Mouse (Mus musculus) cerebellum, adult (tissue): Measurements from ENCODE around the gene Miox.

Experiments
- ATAC-seq: cut with Nextera tagmentation; 2 replicates; pipeline ENCODE4 v1.9.2; 2017; ENCODE audit warnings: mild to moderate bottlenecking, moderate library complexity, mixed read lengths; ENCODE audit not compliant: insufficient number of reproducible peaks, low FRiP score, low TSS enrichment

The Miox gene

DNA sequence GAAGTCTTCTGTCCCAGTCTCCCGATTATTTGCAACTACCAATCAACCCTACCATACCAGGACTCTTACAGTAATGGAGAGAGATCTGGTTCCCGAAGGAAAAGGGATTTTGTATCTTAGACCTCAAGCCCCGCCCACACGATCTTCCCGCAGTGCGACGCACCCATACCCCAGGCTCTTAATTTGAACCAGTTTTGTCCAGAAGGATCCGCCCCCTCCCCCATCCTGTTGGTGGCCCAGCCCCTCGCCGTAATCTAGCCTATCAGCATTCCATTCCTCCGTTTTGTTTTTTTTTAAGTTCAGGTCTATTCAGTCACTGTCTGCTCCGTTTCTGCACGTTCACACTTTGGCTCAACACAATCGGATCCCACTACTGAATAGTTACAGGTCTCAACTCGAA lies 22.2 kb downstream of the Miox start:
- no peak for ATAC-seq

DNA sequence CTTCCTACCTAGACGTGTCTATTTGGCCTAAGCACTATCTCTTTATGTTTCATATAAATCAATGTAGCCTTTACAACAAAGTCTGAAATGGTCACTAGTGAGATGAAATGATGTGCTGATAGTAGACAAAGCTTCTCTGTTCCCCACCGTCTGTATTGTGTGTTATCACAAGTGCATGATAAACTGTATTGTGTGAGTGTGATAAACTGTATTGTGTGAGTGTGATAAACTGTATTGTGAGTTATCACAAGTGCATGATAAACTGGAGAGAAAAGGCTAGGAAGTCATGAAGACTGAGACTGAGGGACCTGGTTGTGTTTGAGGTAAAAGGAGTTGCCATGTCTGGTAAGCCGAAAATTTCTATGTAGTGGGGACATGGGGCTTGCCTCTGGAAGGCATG lies 24.6 kb downstream of the Miox start:
- ATAC-seq, result no peak

DNA sequence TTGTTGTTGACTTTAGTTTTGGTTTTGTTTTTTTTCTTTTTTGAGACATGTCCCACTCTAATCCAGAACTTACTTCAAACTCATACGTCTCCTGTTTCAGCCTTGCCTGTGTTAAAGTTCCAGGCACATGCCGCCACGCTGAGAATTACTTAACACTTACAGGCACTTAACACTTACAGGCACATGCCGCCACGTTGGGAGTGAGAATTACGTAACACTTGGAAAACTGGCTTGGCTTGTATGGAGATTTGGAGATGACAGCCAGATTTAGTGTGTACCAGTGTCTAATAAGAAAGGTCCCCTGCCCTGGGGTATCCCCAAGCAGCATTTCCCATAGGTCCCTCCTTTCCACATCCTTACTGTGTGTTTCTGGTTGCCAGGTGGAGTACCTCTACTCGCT lies 28.9 kb downstream of the Miox start:
- ATAC-seq, result no peak

DNA sequence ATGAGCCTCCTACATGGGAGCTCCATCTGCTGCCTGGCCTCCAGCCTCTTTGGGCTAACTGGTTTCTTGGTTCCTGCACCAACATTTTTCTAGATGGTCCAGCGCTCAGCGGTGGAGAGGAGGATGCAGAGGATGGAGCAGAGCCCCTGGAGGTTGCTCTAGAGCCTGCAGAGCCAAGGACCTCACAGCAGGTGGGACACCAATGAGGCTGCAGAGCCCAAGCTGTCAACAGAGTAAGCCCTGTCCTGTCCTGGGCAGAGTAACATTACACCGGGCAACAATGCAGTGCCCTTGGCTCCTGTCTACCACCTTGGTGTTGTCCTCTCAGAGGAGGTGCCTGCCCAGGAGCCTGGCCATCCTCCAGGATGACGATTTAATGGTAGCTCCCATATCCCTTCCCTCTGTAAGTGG lies 30.9 kb downstream of the Miox start:
- peak; percentile 89 for ATAC-seq

DNA sequence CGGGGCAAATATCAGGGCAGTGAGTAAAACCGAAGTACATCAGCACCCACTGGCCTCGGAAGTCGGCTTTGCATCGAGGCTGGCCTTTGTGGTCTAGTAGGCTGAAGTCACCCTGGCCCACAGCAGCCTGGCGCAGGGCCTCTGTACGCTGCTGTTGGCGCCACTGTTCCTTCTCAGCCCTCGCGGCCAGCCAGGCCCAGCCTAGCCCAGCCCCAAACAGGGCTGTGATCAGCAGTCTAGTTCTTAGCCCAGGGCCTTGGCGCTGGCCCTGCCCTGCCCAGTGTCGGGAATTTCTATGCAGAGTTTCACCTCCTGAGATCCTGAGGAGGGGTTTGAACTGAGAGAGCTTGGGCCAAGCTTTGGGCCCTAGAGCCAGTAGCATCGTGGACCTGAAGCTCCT lies 37.9 kb downstream of the Miox start:
- ATAC-seq, result no peak

DNA sequence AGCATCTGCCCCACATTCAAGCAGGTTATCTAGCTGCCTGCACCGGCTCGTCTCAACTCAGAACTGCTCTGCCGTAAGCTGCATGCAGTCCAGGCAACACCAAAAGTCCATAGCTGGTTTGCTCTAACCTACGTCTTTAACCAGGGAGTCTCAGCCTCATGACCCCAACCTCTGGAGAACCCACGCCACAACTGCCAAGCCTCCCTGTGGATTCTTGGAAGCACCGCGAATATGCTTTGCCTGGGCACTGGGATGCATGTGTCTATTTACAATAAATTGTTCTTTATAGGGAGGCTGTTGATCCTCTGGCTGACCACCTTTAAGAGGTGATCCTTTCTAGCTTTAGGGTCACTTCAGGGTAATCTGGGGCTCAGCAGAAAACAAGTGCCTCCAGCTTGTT lies 38.3 kb downstream of the Miox start:
- ATAC-seq, result no peak

DNA sequence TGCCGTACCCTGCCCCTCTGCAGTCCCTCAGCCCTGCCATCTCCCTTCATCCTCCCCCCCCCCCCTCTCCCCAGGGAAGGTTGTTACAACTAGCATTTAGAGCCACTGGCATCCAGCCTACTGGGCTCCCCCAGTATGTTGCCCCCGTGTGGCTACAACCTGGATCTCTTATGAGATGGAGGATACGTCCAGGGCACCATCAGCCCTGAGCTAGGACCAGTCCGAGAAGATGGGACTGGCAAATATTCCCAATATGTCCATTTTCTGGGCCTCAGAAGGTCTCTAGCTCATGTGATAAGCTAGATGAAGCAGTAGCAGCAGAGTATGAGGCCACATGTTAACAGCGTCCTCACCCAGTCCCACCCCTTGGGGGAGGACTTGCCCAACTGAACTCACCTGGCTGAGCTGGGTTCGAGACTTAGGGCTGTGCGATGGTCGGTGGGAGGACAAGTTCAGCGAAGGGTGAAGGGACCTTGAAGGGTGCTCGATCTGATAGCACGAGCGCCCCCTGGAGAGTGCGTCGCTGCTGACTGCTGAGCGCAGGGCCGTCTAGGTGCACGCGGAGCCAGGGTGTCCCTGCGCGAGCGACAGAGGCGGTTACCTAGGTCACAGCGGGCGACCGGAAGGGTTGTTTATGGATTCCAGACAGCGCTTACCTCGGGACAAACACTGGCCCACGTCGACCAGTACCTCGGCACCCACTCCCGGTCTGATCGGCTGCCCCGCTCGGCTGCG lies 39.0 kb downstream of the Miox start:
- peak; percentile 22; the same call in 1 of the 2 replicates for ATAC-seq

DNA sequence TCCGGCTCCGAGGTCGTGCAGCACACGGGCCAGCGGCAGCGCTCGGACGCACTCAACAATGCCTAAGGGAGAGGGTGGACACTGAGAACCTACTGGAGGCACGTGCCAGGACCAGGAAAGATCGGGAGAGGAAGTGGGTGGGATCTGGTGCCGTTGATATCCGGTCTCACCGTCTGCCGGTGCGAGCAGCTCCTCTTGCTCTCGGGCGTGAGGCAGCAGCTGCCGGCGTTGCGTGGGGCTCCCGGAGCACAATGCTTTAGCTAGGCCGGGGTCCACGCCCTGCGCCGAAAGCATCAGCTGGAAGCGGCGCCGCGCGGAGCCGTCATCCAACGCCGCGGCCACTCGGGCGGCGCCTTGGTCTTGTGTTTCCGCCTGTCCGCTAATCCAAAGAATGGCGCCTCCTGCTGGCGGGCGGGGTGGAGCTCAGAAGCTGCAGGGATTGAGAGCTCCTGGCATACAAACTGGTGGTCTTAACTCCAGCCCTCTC lies 39.6 kb downstream of the Miox start, which contains the start of gene Sco2:
Sco2 (minus strand) TSS at position 85 of the 487 bp plus-strand sequence.
- peak; percentile 53; the same call in 1 of the 2 replicates for ATAC-seq

DNA sequence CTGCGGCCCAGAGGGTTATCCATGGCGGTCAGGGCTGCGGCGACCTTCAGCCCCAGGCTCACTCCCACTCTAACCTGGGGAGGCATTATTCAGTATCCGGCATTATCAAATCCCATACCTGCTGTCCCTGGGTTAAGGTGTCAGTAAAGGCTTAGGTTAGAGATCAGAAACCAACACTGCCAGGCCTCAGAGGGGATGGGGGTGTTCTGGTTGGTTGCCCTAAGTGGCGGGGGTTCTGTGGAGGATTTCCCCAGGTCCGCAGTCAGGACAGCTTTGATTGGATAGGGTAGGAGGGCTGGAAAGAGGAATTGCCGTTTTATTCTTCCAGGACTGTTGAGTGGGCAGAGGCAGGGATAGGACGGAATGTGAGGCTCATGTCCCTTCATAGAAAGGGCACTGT lies 40.1 kb downstream of the Miox start:
- ATAC-seq, result no peak

DNA sequence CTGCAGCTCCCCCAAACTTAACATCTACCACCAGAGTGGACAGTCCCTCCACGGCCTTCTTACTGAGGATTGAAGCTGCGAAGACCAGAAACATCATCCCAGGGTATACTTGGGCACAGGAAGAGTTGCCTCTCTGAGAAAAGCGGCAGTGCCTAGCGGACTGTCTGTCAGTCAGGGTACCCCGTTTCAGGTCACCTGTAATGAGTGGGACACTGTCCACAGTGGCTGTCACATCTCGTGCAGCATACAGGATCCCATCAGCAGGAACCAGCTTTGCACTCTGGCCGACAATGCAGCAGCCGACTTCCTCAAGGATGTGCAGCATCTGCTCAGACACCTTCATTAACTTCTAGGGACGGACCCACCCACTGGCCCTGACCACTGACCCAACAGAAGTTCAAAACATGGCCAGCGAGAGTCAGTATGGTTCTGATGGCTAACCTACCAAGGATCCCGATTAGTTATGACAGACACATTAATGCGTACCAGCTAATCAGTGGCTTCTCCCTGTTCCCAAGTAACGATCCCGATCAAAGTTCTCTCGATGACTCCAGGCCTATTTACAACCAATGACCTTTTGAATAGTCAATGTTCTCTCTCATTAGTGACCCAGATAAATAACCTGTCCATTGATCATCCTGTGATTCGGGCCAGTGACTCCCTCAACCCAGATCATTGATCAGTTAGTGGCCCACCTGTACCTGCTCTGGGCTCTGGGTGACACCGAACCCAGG lies 40.8 kb downstream of the Miox start:
- ATAC-seq, result no peak

DNA sequence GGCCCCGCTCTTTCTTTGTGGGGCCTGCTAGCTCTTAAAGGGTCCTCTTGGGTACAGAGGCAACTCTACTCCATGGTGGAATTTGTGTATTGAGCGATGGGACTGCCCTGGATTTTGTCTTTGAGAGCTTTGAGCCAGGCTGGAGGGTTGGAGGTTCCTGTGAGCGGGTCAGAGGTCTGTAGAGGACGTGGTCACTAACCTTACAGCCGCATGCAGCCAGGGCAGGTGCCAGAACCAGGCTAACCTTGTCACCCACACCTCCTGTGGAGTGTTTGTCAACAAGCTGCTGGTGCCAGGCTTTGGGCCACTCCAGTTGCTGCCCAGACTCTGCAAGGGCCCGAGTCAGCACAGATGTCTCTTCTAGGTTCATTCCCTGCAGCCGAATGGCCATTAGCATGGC lies 41.8 kb downstream of the Miox start:
- no peak for ATAC-seq

DNA sequence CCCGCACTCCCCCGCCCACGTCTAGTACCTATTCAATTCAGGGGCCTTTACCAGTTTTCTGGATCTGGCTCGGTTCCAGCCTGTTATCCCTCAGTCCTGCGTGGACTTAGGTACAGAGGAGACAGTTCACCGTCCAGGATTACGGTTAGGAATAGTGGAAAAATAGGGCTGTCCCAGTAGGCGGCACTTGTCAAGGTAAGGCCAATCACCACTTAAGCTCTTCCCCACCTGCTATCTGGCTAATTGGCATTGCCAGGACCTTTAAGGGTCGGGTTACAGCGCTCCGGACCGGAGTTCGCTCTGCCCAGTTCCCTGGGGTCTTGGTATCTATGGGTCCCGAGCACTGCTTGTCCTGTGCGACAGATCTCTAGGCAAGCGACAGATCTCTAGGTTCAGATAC lies 42.8 kb downstream of the Miox start, which contains the start of gene Tymp:
Tymp (minus strand) TSS at position 83 of the 400 bp plus-strand sequence.
- ATAC-seq, result no peak

DNA sequence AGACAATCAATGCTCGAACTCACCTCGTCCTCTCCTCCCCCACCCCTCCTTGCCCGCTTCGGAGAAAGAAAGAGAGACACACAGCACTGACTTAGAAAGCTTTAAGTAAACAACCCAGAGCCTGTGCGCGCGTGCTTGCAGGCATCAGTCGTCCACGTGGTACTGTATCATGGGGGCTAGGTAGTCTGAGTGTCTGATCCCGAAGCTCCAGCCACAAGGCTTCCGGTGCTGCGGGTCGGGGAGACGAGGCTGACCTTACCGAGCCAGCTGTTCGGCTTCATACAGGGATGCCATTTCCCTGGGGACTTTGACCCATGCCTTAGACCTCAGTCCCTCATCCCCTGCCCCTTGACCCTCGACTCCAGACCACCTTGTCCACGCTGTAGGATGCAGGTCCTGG lies 43.2 kb downstream of the Miox start:
- ATAC-seq, result no peak

DNA sequence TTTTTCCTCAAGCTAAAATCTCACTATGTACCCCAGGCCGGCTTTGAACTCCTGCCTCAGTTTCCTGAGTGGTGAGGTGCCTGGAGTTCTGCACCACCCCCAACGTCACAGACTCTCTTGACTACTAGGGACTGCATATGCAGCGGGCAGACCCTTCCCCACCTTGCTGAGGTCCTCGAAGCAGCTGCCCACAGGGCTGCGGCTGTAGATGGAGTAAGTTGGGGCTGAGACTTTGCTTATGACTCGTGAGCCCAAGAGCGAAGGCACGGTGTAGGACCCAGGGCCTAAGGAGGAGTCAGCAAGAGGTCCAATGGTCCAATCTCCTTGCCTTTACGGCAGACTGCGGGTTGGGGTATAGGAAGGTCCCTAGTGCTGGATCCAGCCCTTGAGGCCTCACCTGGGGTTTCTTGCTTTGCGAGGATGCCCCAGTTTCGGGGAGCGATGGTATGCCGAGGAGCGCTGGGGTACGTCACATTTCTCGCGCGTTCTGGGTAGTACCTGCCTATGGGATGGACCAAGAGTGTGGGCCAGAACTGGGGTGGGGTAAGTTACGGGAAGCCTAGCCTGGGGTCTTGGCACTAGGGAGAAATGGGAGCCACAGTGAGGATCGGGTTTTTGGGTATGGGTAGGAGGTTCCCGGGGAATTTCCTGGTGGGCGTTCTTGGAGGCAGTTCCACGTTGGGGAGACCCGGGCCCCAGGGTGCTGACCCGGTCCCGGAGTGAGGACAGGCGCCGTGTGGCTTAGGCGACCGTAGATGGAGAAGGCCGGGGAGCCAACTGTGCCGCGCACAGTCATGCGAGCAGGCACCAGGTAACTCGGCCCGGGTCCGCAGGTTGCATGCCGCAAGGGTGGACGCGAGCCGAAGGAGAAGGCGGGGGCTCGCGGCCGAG lies 44.0 kb downstream of the Miox start:
- peak; percentile 18; the same call in 1 of the 2 replicates for ATAC-seq

DNA sequence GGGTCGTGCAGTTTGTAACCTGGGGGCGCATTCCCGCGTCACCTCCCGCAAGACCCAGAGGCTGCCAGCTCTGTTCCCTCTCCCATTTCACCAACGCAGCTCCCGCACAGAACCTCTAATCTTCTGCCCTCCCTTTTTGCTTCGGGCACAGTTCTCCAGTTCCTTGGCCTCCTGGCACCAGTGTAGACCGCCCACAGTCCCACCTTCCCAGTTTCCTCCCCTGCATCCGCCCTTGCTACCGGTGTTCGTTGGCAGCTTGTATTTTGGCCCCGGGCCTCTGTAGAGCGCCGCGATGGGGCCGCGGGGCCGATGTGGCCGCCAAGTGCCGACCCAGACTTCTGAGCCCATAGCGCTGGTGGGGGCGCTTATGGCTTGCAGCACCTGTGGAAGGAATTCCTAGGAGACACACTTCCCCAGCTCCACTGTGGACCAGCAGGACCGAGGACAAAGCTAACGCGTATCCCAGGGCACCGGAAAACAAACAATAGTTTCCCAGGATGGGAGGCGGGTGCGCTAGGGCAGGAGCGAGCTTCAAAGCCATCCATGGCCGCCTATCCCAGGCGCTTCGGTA lies 44.7 kb downstream of the Miox start, which contains the start of gene Odf3b:
Odf3b (minus strand) TSS at position 452 of the 571 bp plus-strand sequence.
- ATAC-seq, result peak; percentile 59; the same call in 1 of the 2 replicates

DNA sequence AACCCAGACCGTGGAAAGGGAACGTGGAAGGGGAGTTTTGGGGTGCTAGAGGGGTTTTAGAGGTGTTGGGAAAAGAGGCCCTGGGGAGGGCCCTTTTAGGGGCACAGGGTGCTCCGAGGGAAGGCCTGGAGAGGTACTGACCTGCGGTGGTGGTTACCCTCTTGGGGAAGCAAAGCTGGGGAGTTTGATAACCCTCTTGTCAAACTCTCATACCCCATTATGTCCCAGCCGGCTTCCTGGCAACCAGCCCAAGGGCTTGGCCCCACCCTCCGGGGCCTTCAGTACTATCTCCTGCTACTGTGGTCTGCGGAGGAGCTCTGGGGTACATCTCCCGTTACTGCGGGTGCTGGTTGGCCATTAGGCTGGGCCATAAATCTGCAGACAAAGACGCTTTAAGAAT lies 45.2 kb downstream of the Miox start:
- no peak for ATAC-seq

DNA sequence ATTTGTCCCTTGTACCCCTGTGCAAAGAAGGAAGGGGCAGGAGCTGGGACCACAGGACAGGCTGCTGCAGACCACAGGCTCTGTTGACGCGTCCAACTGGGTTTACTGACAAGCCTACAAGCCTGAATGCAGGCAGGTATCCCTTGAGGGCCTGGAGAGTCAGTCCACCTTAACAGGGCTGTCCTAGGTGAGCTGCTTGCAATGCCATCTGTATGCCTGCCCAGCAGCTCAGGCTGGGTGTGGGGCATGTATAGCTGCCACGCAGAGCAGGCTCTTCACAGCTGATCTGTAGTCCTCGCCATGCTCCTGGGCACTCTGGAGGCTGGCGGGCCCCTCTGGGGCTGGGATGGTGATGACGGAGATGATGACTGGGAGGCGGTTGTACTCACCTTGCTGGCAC lies 50.4 kb downstream of the Miox start, which contains the start of gene Klhdc7b:
Klhdc7b (plus strand) TSS at position 301 of the 400 bp plus-strand sequence.
- ATAC-seq, result no peak
